Mouse (Mus musculus): Measurements from ENCODE around the gene Ap1b1.

Ap1b1 gene

GRCm38 (mm10) chr11:4986695-4987486, at the start of gene Ap1b1:
Gene Ap1b1, plus strand, starts transcription at chr11:4986824.
- DNase-seq (ENCODE audit: low spot score in 2 of 2), result peak; percentile 80 to 87

- DNase-seq (ENCODE audit: low spot score in 2 of 2), result no peak
These were observed 40.1 kb upstream of the Ap1b1 start for GRCm38 (mm10) chr11:4946530-4946929.

GRCm38 (mm10) chr11:4946947-4947812, 39.4 kb upstream of the Ap1b1 start:
- DNase-seq (ENCODE audit: low spot score in 2 of 2), result peak; percentile 90 to 92

DNA sequence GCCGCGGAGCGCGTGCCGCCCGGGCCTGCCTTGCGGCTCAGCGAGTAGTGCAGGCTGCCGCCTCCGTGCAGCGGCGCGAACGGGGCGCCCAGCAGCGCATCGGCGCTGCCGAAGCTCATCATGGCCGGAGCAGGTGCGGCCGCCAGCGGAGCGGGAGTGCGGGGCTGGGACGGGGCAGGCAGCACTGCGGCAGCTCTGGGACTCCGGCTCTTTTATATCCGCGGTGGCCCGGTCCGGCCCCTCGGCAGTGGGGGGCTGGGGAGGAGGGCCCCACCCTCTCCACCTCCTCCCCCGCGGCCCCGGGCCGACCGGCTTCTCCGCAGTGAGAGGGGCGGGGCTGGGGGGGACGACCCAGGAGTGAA, 38.8 kb upstream of the Ap1b1 start, which contains the start of gene Nefh:
TSS of gene Nefh (minus strand) at position 252 of the 362 bp plus-strand sequence.
- DNase-seq (ENCODE audit: low spot score in 2 of 2), result peak in 1 of 2 experiments; percentile 12

DNA sequence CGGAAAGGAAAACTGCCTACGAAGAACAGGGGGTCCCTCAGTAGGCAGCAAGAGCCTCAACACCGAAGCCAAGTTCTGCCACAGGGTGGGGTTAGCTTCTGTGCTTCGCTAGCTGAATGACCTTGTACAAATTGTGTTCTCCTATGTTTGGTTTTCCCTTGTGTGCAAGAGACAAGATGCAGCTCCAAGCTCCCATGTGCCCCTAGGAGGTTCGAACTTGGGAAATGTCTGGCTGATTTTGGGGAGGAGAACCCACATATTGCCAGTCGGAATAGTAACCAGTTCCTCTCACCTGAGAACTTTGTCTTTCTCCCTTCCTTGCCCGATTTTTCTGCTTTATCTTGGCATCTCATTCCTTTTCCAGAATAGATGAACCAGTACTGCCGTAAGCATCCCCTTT, 37.8 kb upstream of the Ap1b1 start:
- no peak for DNase-seq (ENCODE audit: low spot score in 2 of 2)

DNA sequence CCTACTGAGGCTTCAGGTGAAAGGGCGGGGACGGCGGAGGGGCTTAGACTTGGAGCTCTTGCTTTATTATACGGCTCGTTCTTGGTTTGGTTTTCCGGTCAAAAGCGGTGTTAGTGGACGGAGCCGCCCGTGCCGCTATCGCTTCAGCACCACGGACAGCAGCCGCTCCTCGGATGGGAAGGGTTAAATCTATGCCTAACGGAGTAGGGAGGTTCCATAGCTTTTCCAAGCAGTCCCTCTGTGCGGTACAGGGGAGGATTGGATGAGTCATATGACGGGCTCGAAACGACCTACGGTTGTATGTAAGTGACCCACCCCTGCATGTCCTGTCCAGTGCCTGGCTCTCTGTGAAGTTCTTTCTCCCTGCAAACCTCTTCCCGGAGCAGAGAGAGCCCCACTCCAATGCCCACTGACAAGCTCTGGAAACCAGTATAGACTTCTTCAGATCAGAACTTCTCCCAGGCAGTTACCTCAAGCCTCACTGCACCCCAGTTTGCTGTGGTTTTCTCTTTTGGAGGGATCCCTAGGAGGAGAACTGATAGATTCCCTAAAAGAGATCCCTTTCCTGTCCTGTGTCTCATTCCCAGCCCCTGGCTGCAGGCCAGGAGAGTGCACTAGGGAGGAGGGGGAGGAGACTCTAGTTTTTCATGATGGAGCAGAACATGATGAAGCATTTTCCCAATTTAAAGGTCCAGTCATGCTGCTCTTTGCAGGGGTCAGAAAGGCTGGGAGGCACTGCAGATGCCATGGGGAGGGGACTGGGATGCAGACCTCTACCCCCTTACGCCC, 37.2 kb upstream of the Ap1b1 start:
- DNase-seq (ENCODE audit: low spot score in 2 of 2), result no peak

DNA sequence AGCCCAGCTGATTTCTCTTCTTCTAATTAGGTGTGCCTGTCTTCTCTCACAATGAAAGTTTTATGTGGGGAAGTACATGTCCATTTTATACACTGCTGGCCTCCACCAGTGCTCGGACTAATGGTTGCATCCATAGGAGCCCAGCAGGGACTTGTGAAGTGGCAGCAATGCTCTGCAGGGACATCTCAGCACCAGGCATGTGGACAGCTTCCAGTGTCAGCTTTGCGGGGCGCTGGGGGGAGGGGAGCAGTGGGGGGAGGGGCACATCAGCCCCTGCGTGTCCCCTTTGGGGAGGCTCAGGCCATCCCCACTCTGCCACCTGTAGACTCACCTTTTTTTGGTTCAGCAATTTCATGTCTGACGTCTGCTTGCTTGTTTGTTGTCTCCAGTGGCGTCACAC, 33.2 kb upstream of the Ap1b1 start:
- no peak for DNase-seq (ENCODE audit: low spot score in 2 of 2)

- DNase-seq (ENCODE audit: low spot score in 2 of 2), result peak in 1 of 2 experiments; percentile 47
These were observed 32.7 kb upstream of the Ap1b1 start for GRCm38 (mm10) chr11:4953918-4954317.

DNA sequence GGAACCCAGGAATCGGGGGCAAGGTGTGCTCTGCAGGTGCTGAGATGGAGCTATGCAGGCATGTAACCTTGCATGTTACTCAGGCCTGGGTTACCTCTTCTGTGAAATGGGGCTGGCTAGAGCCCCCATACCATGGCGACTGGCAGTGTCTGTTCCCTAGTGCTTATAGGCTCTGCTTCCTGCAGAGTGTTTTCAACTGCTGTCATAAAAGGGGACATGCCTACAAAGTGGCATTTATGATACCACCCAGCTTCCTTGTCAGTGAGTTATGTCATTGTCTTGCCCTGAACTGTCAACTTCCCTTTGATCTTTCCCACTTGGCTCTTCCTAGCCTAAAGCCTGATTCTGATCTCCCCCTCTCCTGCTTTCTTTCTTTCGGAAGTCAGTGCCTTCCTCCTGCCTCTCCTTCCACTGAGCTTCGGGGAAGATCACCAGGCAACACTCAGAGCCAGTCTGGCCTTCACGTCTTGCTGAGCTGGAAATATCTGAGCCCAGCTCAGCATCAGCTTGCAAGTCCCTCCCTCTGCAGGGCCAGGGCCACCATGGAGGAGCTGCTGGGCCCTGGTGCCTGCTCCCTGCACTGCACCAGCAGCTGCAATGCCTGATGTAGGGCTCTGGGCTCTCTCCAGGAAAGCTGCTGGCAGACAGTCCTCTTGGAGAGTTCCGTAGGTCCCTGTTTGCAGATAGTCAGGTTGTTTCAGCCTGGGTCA, 23.4 kb upstream of the Ap1b1 start:
- no peak for DNase-seq (ENCODE audit: low spot score in 2 of 2)

DNA sequence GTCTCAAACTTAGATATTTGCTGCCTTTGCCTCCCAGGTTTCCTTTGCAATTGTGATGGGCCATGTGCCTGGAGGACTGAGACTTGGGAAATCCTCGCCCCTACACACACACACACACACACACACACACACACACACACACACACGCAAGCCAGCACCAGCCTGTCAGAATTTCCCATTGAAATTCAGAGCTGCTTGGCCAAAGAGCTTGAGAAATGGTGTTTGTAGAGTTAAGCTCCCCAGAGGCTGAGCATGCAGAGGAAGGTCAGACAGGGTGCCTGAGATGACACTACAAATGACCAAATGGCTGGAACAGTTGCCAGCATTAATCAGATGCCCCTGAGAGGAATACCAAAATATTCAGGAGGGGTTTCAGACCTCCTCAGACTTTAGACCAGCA, 20.3 kb upstream of the Ap1b1 start:
- no peak for DNase-seq (ENCODE audit: low spot score in 2 of 2)

- DNase-seq (ENCODE audit: low spot score in 2 of 2), result no peak
These were observed 19.7 kb upstream of the Ap1b1 start for GRCm38 (mm10) chr11:4966888-4967287.

- no peak for DNase-seq (ENCODE audit: low spot score in 2 of 2)
These were observed 19.1 kb upstream of the Ap1b1 start for GRCm38 (mm10) chr11:4967549-4967948.

- DNase-seq (ENCODE audit: low spot score in 2 of 2), result no peak
These were observed 18.2 kb upstream of the Ap1b1 start for GRCm38 (mm10) chr11:4968376-4968775.

DNA sequence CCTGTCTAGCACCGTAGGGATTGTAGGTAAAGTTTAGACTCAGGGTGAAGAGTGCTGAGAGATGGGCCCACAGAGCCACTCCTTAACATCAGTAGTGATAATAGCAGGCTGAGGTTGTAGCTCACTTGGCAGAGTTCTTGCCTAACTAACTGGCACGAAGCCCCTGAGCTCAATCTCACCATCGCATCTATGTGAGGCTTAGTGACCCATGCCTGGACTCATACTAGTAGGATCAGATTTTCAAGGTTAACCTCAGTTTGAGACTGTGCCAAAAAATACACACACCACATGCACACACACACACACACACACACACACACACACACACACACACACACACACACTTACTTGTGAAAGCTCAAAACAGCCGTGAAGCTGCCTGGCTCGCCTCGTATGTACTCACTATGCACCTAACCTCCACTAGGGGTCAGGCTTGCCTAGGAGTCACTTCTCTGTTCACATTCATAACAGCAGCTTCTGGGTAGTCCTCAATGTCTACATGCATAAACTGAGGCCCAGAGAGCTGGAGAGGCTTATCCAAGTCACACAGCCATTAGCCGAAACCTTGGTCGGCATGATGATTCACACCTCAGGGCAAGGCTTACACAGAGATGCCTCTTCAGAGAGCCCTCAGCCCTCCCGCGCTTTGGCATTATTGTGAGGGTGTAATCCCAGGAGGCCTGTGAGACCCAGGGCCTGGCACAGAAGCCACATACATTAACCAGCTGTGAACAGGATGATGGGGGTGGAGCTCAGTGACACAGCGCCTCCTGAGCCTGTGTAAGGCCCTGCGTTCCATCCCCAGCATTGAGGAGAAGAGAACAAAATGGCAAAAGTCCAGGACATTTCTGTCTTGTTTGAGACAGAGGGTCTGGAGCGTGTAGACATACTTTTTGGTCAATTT, 13.4 kb upstream of the Ap1b1 start:
- peak in 1 of 2 experiments; percentile 22 for DNase-seq (ENCODE audit: low spot score in 2 of 2)

DNA sequence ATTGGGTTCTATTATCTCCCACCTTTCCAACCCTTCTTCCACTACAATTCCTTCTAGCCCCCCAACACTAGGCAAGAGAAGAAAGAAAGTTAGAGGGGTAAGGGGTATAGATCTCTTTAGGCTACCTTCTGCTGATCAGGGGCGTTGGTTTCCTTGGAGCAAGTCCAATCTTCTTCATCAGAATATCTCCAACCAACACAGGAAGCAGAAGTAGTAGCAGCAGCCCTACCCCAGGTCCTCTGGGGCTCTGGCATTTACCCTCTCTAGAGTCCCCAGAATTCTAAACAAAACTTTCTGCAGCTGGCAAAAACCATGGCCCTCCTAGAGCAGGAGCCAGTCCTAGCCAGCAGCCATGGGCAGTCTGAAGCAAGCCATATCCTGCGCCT, 12.8 kb upstream of the Ap1b1 start:
- no peak for DNase-seq (ENCODE audit: low spot score in 2 of 2)

GRCm38 (mm10) chr11:4974376-4975122, 12.1 kb upstream of the Ap1b1 start:
- no peak for DNase-seq (ENCODE audit: low spot score in 2 of 2)

GRCm38 (mm10) chr11:4975623-4976022, 11.0 kb upstream of the Ap1b1 start:
- peak in 1 of 2 experiments; percentile 28 for DNase-seq (ENCODE audit: low spot score in 2 of 2)

DNA sequence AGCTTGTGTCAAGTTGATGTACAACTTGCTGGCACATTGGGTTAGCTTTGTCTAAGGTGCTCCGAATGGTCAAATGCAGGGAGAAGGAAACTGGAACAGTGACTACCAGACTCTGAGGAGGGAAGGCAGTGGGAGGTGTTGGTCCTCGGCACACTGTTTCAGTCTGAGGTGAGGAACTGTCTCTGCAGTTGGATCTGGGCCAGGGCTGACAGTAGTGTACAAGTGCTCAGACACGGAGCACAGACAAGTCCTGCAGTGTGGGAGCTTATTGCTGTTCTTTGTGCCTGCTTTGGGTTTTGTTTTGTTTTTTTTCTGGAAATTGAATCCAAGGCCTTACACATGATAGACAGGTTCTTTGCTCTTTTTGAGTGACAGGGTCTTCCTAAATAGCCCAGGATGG, 3.6 kb upstream of the Ap1b1 start:
- DNase-seq (ENCODE audit: low spot score in 2 of 2), result no peak

DNA sequence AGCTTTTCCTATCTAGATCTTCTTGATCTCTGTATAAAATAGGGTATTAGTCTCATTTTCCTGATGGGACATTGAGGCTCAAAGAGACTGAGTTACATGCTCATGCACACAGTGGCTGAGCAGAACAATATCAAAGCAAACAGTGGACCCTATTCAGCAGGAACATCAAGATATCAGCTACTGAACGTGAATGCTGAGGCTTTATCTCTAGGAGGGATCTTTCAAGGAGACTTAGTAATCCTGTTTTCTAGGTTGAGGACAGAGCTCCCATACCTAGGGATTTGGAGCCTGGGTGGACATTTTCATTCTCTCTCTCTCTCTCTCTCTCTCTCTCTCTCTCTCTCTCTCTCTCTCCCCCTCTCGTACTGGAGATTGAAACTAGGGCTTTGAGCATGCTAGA, 3.1 kb upstream of the Ap1b1 start:
- no peak for DNase-seq (ENCODE audit: low spot score in 2 of 2)

DNA sequence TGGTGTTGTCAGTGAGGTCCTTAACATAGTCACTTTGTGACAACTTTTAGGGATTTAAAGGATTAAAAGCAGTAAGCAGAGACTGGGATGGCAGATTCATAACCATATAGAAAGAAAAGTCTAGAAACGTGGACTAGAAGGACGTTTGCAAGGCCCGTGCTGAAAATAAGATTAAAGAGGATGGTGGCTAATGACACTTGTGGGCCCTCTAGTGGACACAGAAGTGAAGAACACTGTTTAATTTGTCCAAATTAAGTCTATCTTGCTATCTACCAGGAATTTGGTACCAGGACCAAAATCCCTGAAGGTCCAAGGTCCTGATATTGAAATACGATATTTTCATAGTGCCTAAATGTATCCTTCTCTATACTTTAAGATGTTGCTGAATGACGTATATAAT, 2.4 kb upstream of the Ap1b1 start:
- no peak for DNase-seq (ENCODE audit: low spot score in 2 of 2)
